Mouse (Mus musculus): ENCODE measurements around the gene Ms4a6c. TPM values are rescaled to one million over a fixed set of nuclear protein-coding genes. Genes with fewer than 3 reads are reported as not detected.

Ms4a6c gene
- polyA plus RNA-seq, 2 experiments = 6.8 to 7.2 TPM

DNA sequence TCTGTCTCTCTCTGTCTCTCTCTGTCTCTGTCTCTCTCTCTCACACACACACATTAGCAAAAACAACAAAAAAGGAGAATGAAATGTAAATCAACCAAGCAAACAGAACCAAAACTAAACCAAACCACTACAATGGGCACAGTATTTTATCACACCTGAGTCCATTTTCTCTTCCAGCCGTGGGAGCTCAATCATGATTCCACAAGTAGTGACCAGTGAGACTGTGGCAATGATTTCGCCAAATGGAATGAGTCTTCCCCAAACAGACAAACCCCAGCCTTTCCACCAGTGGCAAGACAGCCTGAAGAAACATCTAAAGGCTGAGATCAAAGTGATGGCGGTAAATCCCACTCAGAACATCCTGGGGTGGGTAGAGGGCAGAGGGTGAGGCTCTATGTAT is 51.0 kb downstream of the Ms4a6c start:
- DNase-seq (ENCODE audit: low spot score) = no peak
- H3K9me3 ChIP-seq (ENCODE audit: control insufficient read depth, low read length) = no peaks in the 10 kb centered on the region
- no peaks in the 10 kb centered on the region for H3K36me3 ChIP-seq (ENCODE audit: control insufficient read depth, insufficient read depth, low read length)
- H3K27me3 ChIP-seq (ENCODE audit: control insufficient read depth, insufficient read depth, low read length) = no peaks in the 10 kb centered on the region
- ATAC-seq (ENCODE audit: low FRiP score, low read depth) = no peak
- no peak overlapping the region for H3K9ac ChIP-seq (ENCODE audit: low read depth, low read length, severe bottlenecking)
- H3K4me3 ChIP-seq (replicated peaks; ENCODE audit: low read length) = no peak overlapping the region
- 79% methylated on average over 3 of the region's 3 CpGs for WGBS
- no peak overlapping the region for H3K27ac ChIP-seq (replicated peaks; ENCODE audit: low read depth, low read length)
- TF ChIP-seq POLR2A (IDR thresholded peaks at IDR 0.05; ENCODE audit: borderline replicate concordance, extremely low read depth, insufficient read depth, insufficient read length) = no peak
- no peaks in the 10 kb centered on the region for H3K4me1 ChIP-seq (ENCODE audit: control insufficient read depth, insufficient read depth, low read length)
- no peak overlapping the region for H3K4me2 ChIP-seq (replicated peaks; ENCODE audit: low read depth, low read length, severe bottlenecking)

Other genes starting within 250 kb of the Ms4a6c start
- not detected in 2 replicates for gene Ms4a12, start 236.9 kb upstream of the Ms4a6c start, polyA plus RNA-seq (2012; rRNA removed)
- gene Ms4a12, start 236.9 kb upstream of the Ms4a6c start, polyA plus RNA-seq (2014; fragmentation: Nextera tagmentation; extraction: Ambion mirVana) = not detected in 2 replicates
- not detected in 2 replicates for gene Ms4a1, start 203.1 kb upstream of the Ms4a6c start, polyA plus RNA-seq (2012; rRNA removed)
- not detected in 2 replicates for gene Ms4a1, start 203.1 kb upstream of the Ms4a6c start, polyA plus RNA-seq (2014; fragmentation: Nextera tagmentation; extraction: Ambion mirVana)
- gene Ms4a5, start 185.5 kb upstream of the Ms4a6c start, polyA plus RNA-seq (2012; rRNA removed) = not detected in 2 replicates
- gene Ms4a5, start 185.5 kb upstream of the Ms4a6c start, polyA plus RNA-seq (2014; fragmentation: Nextera tagmentation; extraction: Ambion mirVana) = not detected in 2 replicates
- gene Ms4a14, start 154.9 kb upstream of the Ms4a6c start, polyA plus RNA-seq (2012; rRNA removed) = 0.35 and 0.41 TPM in 2 replicates
- 0.10 and 0.11 TPM in 2 replicates for gene Ms4a14, start 154.9 kb upstream of the Ms4a6c start, polyA plus RNA-seq (2014; fragmentation: Nextera tagmentation; extraction: Ambion mirVana)
- gene Ms4a7, start 133.2 kb upstream of the Ms4a6c start, polyA plus RNA-seq (2012; rRNA removed) = 4.6 and 5.7 TPM in 2 replicates
- gene Ms4a7, start 133.2 kb upstream of the Ms4a6c start, polyA plus RNA-seq (2014; fragmentation: Nextera tagmentation; extraction: Ambion mirVana) = 11.2 and 12.3 TPM in 2 replicates
- 1.2 and 1.9 TPM in 2 replicates for gene Ms4a4a, start 93.8 kb upstream of the Ms4a6c start, polyA plus RNA-seq (2012; rRNA removed)
- gene Ms4a4a, start 93.8 kb upstream of the Ms4a6c start, polyA plus RNA-seq (2014; fragmentation: Nextera tagmentation; extraction: Ambion mirVana) = 3.3 and 4.4 TPM in 2 replicates
- gene Ms4a4c, start 64.6 kb upstream of the Ms4a6c start, polyA plus RNA-seq (2012; rRNA removed) = 0.49 and 0.60 TPM in 2 replicates
- 0.69 and 2.2 TPM in 2 replicates for gene Ms4a4c, start 64.6 kb upstream of the Ms4a6c start, polyA plus RNA-seq (2014; fragmentation: Nextera tagmentation; extraction: Ambion mirVana)
- gene Ms4a4b, start 25.8 kb upstream of the Ms4a6c start, polyA plus RNA-seq (2012; rRNA removed) = 0.06 TPM in 1 of 2 replicates, not detected in the other
- gene Ms4a4b, start 25.8 kb upstream of the Ms4a6c start, polyA plus RNA-seq (2014; fragmentation: Nextera tagmentation; extraction: Ambion mirVana) = 0.19 and 0.26 TPM in 2 replicates
- 0.11 and 0.33 TPM in 2 replicates for gene Gm8369, start 16.6 kb downstream of the Ms4a6c start, polyA plus RNA-seq (2012; rRNA removed)
- not detected in 2 replicates for gene Gm8369, start 16.6 kb downstream of the Ms4a6c start, polyA plus RNA-seq (2014; fragmentation: Nextera tagmentation; extraction: Ambion mirVana)
- 6.0 and 6.9 TPM in 2 replicates for gene Ms4a6b, start 47.1 kb downstream of the Ms4a6c start, polyA plus RNA-seq (2012; rRNA removed)
- 9.4 and 10.0 TPM in 2 replicates for gene Ms4a6b, start 47.1 kb downstream of the Ms4a6c start, polyA plus RNA-seq (2014; fragmentation: Nextera tagmentation; extraction: Ambion mirVana)
- gene Ms4a4d, start 67.4 kb downstream of the Ms4a6c start, polyA plus RNA-seq (2012; rRNA removed) = 0.83 and 0.97 TPM in 2 replicates
- gene Ms4a4d, start 67.4 kb downstream of the Ms4a6c start, polyA plus RNA-seq (2014; fragmentation: Nextera tagmentation; extraction: Ambion mirVana) = 2.1 and 2.2 TPM in 2 replicates
- 5.3 and 5.4 TPM in 2 replicates for gene Ms4a6d, start 135.5 kb downstream of the Ms4a6c start, polyA plus RNA-seq (2012; rRNA removed)
- gene Ms4a6d, start 135.5 kb downstream of the Ms4a6c start, polyA plus RNA-seq (2014; fragmentation: Nextera tagmentation; extraction: Ambion mirVana) = 7.4 TPM in 2 replicates
- gene Ms4a2, start 154.4 kb downstream of the Ms4a6c start, polyA plus RNA-seq (2012; rRNA removed) = 0.99 and 1.5 TPM in 2 replicates
- gene Ms4a2, start 154.4 kb downstream of the Ms4a6c start, polyA plus RNA-seq (2014; fragmentation: Nextera tagmentation; extraction: Ambion mirVana) = 1.8 and 1.9 TPM in 2 replicates
- 0.13 TPM in 1 of 2 replicates, not detected in the other for gene Ms4a3, start 171.5 kb downstream of the Ms4a6c start, polyA plus RNA-seq (2012; rRNA removed)
- 0.39 TPM in 1 of 2 replicates, not detected in the other for gene Ms4a3, start 171.5 kb downstream of the Ms4a6c start, polyA plus RNA-seq (2014; fragmentation: Nextera tagmentation; extraction: Ambion mirVana)
- not detected in 2 replicates for gene Oosp2, start 191.2 kb downstream of the Ms4a6c start, polyA plus RNA-seq (2012; rRNA removed)
- not detected in 2 replicates for gene Oosp2, start 191.2 kb downstream of the Ms4a6c start, polyA plus RNA-seq (2014; fragmentation: Nextera tagmentation; extraction: Ambion mirVana)
- not detected in 2 replicates for gene Oosp1, start 221.8 kb downstream of the Ms4a6c start, polyA plus RNA-seq (2012; rRNA removed)
- not detected in 2 replicates for gene Oosp1, start 221.8 kb downstream of the Ms4a6c start, polyA plus RNA-seq (2014; fragmentation: Nextera tagmentation; extraction: Ambion mirVana)
- gene Oosp3, start 227.7 kb downstream of the Ms4a6c start, polyA plus RNA-seq (2012; rRNA removed) = not detected in 2 replicates
- gene Oosp3, start 227.7 kb downstream of the Ms4a6c start, polyA plus RNA-seq (2014; fragmentation: Nextera tagmentation; extraction: Ambion mirVana) = not detected in 2 replicates

All from limb, embryonic 14.5 days (tissue).